8 mouse cellular contexts compared by ENCODE assay signal in genomic region chr7:118518687-118519086, GRCm38 (mm10). TPM values are rescaled to one million over a fixed set of nuclear protein-coding genes. Genes with fewer than 3 reads are reported as not detected.
DNase-seq lines count a peak whose midpoint lies in the region; ATAC-seq and TF ChIP-seq lines count a peak whose summit lies in the region.

No protein-coding gene starts in this region.

- peak overlapping the region; percentile 2; the same call in 1 of the 2 replicates for H3K4me2 ChIP-seq in forebrain, embryonic 16.5 days (ENCODE audit: low read length)
- H3K4me2 ChIP-seq in lung, embryonic 15.5 days, result no peak overlapping the region

- H3K4me1 ChIP-seq in ES-E14 (ENCODE audit: control insufficient read depth in 2 of 2, insufficient read depth in 2 of 2, low read length in 2 of 2, poor library complexity in 1 of 2), result peaks cover 0 to 2% of the 10 kb centered on the region in 2 experiments; a peak in 1 of 4 replicates
- 0 out of 2 replicates have a peak, but pooled peaks cover 4% of the 10 kb centered on the region for H3K4me1 ChIP-seq in forebrain, embryonic 16.5 days (replicated peaks; ENCODE audit: control insufficient read depth, insufficient read depth, low read length)
- 0 out of 2 replicates have a peak, but pooled peaks cover 4% of the 10 kb centered on the region for H3K4me1 ChIP-seq in lung, embryonic 15.5 days
- peaks cover 5% of the 10 kb centered on the region; the same call in 1 of the 2 replicates for H3K4me1 ChIP-seq in olfactory bulb, adult 2 months (ENCODE audit: control insufficient read depth, insufficient read depth, low read length)

- no peak overlapping the region for H3K9ac ChIP-seq in ES-E14 (ENCODE audit: insufficient read depth, low read depth, low read length, poor library complexity, severe bottlenecking)
- H3K9ac ChIP-seq in forebrain, embryonic 16.5 days (replicated peaks; ENCODE audit: low read depth, low read length), result no peak overlapping the region
- H3K9ac ChIP-seq in lung, embryonic 15.5 days, result no peak overlapping the region

- TF ChIP-seq CTCF in olfactory bulb, adult 2 months (IDR thresholded peaks at IDR 0.05; ENCODE audit: insufficient read depth, low read depth, low read length), result peak; percentile 86

- no peaks in the 10 kb centered on the region for H3K27me3 ChIP-seq in forebrain, embryonic 16.5 days (replicated peaks; ENCODE audit: control insufficient read depth, insufficient read depth, low read length)
- H3K27me3 ChIP-seq in lung, embryonic 15.5 days, result no peaks in the 10 kb centered on the region

- H3K36me3 ChIP-seq in ES-E14 (ENCODE audit: control insufficient read depth, insufficient read depth, low read length, poor library complexity, severe bottlenecking), result no peaks in the 10 kb centered on the region
- H3K36me3 ChIP-seq in forebrain, embryonic 16.5 days (ENCODE audit: control insufficient read depth, insufficient read depth), result no peaks in the 10 kb centered on the region
- H3K36me3 ChIP-seq in lung, embryonic 15.5 days, result no peaks in the 10 kb centered on the region

- no peak overlapping the region for H3K4me3 ChIP-seq in ES-E14 (ENCODE audit: insufficient read depth in 1 of 2, low read depth in 1 of 2, low read length in 2 of 2, poor library complexity in 1 of 2, severe bottlenecking in 1 of 2)
- H3K4me3 ChIP-seq in forebrain, embryonic 16.5 days (replicated peaks; ENCODE audit: low read length), result no peak overlapping the region
- no peak overlapping the region for H3K4me3 ChIP-seq in lung, embryonic 15.5 days
- no peak overlapping the region for H3K4me3 ChIP-seq in olfactory bulb, adult 2 months (ENCODE audit: insufficient read depth, low read depth, low read length)

- peak; percentile 87 for ATAC-seq in forebrain, embryonic 16.5 days
- ATAC-seq in lung, embryonic 15.5 days (ENCODE audit: borderline replicate concordance, extremely low read depth, low FRiP score, low TSS enrichment), result peak; percentile 61

- TF ChIP-seq POLR2A in olfactory bulb, adult 2 months (IDR thresholded peaks at IDR 0.05; ENCODE audit: insufficient read depth, low read depth, low read length), result no peak

- no peak overlapping the region for H3K27ac ChIP-seq in ES-E14 (ENCODE audit: insufficient read depth, low read depth, low read length, poor library complexity, severe bottlenecking)
- H3K27ac ChIP-seq in forebrain, embryonic 16.5 days (ENCODE audit: low read length), result no peak overlapping the region
- H3K27ac ChIP-seq in lung, embryonic 15.5 days, result no peak overlapping the region
- H3K27ac ChIP-seq in olfactory bulb, adult 2 months (ENCODE audit: insufficient read depth, low read depth, low read length), result no peak overlapping the region

- in situ Hi-C loops in ES-E14 (cut with MboI; ENCODE audit: low sequenced_read_pairs in 2 of 2, unreplicated experiment in 2 of 2), result no loop called here

- 2% methylated on average over 18 of the region's 18 CpGs for WGBS in forebrain, embryonic 16.5 days
- whole genome bisulfite sequencing in lung, embryonic 15.5 days, result 1% methylated on average over 18 of the region's 18 CpGs
- WGBS in olfactory bulb, adult 2 months, result 2% methylated on average over 18 of the region's 18 CpGs

- DNase-seq in ES-E14 (ENCODE audit: low read depth, low spot score), result peak; percentile 61
- DNase-seq in cerebellum, adult 11-12 months, result peak; percentile 45
- DNase-seq in heart, postnatal 4 days, result peak; percentile 91
- peak; percentile 54 to 72 for DNase-seq in layer of hippocampus, adult 18-20 months (ENCODE audit: low spot score in 2 of 2)
- peak; percentile 80 for DNase-seq in thymus, postnatal 0 days (ENCODE audit: low spot score)

- no peaks in the 10 kb centered on the region for H3K9me3 ChIP-seq in ES-E14 (ENCODE audit: control insufficient read depth, insufficient read depth, low read depth, low read length)
- H3K9me3 ChIP-seq in forebrain, embryonic 16.5 days (ENCODE audit: control insufficient read depth, low read length), result no peaks in the 10 kb centered on the region
- H3K9me3 ChIP-seq in lung, embryonic 15.5 days, result no peaks in the 10 kb centered on the region

TF ChIP-seq in ES-E14, 5 proteins besides CTCF, POLR2A, EP300 and RAD21:
- TF ChIP-seq ZNF384 (IDR thresholded peaks at IDR 0.05; ENCODE audit: low read depth, low read length) (no peak), HCFC1 (IDR thresholded peaks at IDR 0.05; ENCODE audit: borderline replicate concordance, insufficient read depth, low read length) (no peak), ZC3H11A (IDR thresholded peaks at IDR 0.05; ENCODE audit: borderline replicate concordance, low read depth, low read length) (peak; percentile 30; the same call in 1 of the 2 replicates)
TF ChIP-seq in ES-E14: peak in this region for 1.

RNA-seq across cellular contexts. Expression of gene Coq7, which starts 14.5 kb away (rescaled TPM):
- 56.1 and 63.7 TPM in 2 replicates for total RNA-seq in ES-E14 (2012; rRNA removed)
- polyA plus RNA-seq in forebrain, embryonic 16.5 days (2015; fragmentation: Nextera tagmentation; extraction: Ambion mirVana), result 69.3 and 78.2 TPM in 2 replicates
- total RNA-seq in heart, postnatal 4 days (2021), result 100 to 1,000 TPM in 1 of 2 experiments, 10 to 100 TPM in 1; 99.7 to 112 TPM
- total RNA-seq in layer of hippocampus, adult 18-20 months (2021), result 10 to 100 TPM; 34.1 to 35.5 TPM
- 115 and 130 TPM in 2 replicates for polyA plus RNA-seq in lung, embryonic 15.5 days (2015; fragmentation: Nextera tagmentation; extraction: Ambion mirVana)
- polyA plus RNA-seq in olfactory bulb, adult 2 months (2012; ENCODE audit: insufficient read depth, insufficient read length, low replicate concordance, missing spikeins), result not detected in 2 replicates
- polyA plus RNA-seq in thymus, postnatal 0 days (2015; fragmentation: Nextera tagmentation; extraction: Ambion mirVana), result 81.4 and 86.5 TPM in 2 replicates

RNA-seq across cellular contexts. Expression of gene Itpripl2, which starts 26.9 kb away (rescaled TPM):
- 3.3 and 9.7 TPM in 2 replicates for total RNA-seq in ES-E14 (2012; rRNA removed)
- 0.75 and 0.89 TPM in 2 replicates for polyA plus RNA-seq in forebrain, embryonic 16.5 days (2015; fragmentation: Nextera tagmentation; extraction: Ambion mirVana)
- total RNA-seq in heart, postnatal 4 days (2021), result 10 to 100 TPM; 46.5 to 46.6 TPM
- 1 to 10 TPM; 2.9 to 3.3 TPM for total RNA-seq in layer of hippocampus, adult 18-20 months (2021)
- 7.4 and 8.1 TPM in 2 replicates for polyA plus RNA-seq in lung, embryonic 15.5 days (2015; fragmentation: Nextera tagmentation; extraction: Ambion mirVana)
- not detected in 2 replicates for polyA plus RNA-seq in olfactory bulb, adult 2 months (2012; ENCODE audit: insufficient read depth, insufficient read length, low replicate concordance, missing spikeins)
- polyA plus RNA-seq in thymus, postnatal 0 days (2015; fragmentation: Nextera tagmentation; extraction: Ambion mirVana), result 1.4 and 1.8 TPM in 2 replicates
